Mouse (Mus musculus) ZHBTc4 (cell line): ENCODE measurements around the gene Sorbs2.

ENCODE experiments used
- DNase-seq: peaks from one replicate; pipeline ENCODE4 v3.0.0-alpha.2; 2011; ENCODE audit warnings: low read depth, low spot score

Gene Sorbs2

DNA sequence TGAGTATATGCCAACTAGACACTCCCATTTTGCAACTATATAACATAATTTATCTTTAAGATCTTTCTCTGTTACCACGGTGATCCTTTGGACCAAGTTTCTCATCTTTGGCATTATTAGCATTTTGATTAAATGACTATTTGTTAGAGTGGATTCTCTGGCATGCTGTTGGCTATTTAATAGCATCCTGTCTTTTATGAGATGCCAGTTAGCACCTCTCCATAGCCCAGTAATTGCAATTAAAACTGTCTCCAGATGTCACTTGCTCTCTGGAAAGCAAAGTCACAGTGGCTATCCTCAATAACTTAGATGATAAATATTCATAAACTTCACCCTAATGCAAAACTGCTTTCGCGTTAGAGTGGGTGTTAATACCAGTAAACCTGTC, 170.3 kb downstream of the Sorbs2 start:
- DNase-seq, result no peak

GRCm38 (mm10) chr8:45681171-45681570, 173.6 kb downstream of the Sorbs2 start:
- DNase-seq, result no peak

DNA sequence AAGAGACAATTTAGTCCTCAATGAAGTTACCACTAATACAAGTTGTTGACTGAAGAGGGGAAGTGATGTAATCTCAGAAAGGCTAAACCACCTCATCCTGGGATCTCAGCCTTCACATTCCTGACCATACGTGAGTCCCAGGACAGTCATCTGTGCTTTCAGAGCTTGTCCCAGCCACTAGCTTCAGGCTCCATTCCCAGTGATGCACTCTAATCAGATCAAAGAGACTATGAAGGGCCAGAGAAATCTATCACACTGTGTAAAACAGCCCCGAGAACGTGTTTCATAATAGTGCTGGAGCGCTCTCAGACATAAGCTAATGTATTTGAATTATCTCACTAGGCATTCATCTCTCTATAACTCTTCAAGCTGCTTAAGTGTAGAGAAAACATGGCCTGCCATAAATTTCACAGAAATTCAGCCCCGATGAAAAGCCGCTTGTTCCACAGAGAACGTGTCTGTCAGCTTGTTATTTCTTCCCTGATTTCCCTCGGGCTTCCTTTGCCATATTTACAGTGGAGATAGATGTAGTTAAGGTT, 175.3 kb downstream of the Sorbs2 start:
- no peak for DNase-seq

DNA sequence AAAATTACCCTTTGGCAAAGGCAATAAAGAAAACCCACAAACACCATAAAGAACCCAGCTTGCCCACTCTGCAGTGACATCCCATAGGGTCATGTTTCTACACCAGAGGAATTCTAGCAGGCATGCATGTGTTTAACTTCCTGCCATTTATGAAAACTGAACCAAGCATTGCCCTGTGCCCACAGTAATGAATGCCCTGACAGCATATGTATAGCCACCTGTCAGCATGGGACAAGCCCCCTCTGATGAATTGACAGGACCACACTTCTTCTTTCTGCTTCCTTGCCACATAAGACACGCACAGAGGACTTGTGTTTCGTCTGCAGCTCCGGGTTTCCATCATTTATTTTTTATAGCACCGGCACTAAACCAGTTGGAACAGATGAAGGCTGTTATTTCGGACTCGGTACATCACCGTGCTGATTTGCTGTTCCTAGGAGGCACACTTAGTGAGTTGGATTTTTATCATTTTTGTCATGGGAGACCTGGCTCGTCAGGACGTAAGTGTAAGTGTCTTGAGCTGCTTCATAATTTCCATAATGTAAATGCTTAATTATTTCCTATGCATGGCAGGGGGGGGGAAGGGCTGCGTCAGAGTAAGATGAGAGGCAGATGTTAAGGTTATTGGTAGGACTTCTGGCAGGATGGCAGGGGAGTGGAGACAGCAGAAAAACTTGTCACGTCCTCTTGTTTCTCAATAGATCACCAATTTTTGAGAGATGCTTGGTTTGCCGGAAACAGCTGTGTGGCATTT, 180.5 kb downstream of the Sorbs2 start:
- DNase-seq, result no peak

DNA sequence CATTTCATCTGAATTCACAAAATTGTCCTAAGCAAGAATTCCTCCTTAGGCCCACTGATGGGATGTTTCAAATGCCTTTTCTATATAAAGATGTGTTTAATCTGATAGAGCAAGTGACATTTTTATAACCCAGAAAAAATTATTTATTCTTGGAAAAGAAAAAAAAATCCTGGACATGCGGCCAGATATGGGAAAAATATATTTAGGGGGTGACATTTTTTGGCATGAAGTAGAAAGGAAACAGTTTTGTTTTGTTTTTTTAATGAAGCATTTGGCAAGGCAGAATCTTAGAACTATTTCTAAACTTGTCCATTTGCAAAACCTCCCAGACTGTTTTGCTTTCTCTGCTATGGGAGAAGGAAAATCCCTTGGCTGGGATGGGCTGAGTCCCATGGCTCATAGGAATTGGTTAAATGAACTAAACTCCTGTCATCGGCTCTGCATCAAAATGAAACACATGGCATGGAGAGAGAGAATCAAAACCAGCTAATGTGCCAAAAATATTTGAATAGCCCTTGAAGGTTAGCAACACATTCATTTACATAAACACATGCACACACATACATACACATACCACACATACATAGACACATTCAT, 182.1 kb downstream of the Sorbs2 start:
- DNase-seq, result no peak

DNA sequence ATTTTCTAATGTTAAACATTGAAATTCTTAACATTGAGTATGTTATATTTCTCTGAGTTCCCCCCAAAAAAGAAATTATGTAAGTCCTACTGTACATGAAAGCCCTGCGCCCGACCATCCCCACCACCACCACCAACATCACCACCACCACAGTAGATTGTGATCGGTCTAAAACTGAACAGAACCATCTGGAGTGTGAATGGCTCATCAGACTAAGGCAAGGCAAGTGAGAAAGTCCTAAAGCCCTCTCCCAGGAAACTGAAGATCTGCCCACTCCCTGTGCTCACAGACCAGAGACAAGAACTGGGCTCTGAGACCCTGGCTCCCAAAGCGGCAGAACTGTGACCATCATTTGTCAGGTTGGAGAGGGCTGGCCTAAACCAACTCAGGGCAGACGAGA, 192.5 kb downstream of the Sorbs2 start:
- no peak for DNase-seq

- peak; percentile 5 for DNase-seq
Measured at GRCm38 (mm10) chr8:45703700-45704101, 196.1 kb downstream of the Sorbs2 start.

DNA sequence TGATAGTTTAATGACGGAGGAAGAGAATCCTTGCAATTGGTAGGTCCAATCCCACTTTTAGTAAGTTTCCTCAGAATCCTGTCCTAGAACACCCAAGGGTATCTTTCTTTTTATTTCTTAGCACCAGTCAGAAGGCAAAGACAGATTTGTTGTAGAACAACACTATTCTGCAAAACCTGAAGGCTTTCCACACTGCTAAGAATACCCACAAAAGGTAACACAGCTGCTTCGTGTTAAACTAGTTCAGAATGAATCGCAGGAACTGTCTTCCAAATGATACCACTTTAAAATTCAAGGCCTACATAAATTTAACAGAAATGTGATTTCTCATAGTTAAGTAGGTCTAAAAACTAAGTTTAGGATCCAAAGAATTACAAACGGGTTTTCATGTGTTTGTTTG, 201.5 kb downstream of the Sorbs2 start:
- DNase-seq, result no peak

- DNase-seq, result no peak
Measured at GRCm38 (mm10) chr8:45709734-45710133, 202.1 kb downstream of the Sorbs2 start.

DNA sequence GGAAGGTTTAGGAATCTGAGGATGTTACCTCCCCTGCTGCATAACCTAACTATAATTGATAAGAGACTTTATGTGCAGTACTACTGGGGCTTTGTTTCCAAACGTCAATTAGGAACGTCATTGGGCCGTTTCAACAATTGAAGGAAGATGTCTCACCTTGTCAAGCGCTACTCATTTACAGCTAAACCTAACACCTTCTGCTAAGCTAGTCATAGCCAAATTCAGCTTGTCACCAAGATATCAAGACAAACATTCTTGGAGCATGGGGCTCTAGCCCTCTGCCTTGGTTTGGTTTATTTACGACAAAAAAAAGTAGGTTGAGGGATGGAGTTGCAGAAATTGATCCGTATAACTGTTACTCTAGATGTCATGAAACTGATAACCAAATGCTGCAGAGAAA, 205.0 kb downstream of the Sorbs2 start:
- no peak for DNase-seq

GRCm38 (mm10) chr8:45714806-45715205, 207.2 kb downstream of the Sorbs2 start:
- no peak for DNase-seq

DNA sequence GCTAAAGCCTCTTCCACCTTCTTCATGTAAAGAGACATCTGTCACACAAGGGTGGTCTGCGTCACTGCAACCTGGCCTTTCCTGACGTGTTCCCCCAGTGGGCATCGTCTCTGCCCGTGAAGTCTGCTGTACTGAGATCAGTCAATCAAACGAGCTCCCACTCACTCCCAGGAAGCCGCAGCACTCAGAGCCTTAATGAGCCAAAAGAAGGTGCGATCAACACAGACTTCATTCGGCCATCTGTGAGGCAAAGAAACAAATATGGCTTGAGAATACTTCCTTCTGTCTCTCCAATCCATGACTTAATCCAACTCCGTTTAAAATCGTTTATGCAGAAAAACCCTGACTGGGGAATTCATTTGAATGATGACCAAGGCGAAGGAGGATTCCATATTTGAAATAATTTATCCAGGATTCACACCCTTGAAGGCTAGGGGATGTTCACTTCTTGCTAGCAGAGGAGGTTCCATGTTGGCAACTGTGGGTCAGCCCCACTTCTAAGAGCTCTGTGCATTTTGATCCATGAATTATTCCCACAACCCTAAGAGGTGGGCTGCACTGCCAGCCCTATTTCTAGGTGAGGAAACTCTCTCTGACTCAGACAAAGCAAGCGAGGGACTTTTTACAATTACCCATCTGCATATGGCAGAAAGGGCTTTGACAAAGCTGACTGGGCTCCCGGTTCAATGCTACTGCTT, 207.9 kb downstream of the Sorbs2 start:
- no peak for DNase-seq

DNA sequence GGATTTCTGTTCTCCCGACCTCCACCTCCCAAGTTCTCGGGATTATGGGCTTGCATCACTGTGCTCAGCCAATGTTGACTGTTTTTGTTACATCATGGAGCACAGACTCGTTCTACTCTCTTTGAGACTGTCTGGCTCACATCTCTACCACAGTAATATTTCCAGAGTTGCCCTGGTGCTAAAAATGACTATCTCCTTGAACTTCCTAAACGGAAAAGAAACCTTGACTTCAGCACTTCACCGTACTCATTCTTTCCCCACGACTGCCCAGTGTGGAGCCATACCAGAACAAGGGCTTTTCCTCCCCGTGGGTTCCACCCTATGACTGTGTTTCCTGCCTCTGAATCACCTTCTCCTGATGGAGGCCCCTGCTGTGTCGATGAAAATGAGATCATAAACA, 212.2 kb downstream of the Sorbs2 start:
- no peak for DNase-seq

DNA sequence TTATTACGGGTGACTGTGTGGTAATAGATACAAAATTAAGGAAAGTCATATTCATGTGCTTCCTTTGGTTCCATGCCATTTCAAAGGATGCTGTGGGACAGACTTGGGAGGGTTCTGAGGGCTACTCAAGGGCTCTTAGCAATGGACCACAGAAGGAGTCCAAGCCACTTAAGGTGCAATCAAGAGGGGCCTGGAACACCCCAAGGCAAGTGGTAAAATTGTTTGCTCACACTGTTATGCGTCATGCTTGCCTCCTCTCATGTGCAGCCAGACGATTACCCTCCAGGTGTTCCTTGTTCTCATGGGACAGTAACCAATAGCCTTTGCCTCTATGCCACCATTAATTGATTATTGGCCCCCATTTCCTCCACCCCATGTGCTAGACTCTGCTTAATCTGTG, 216.6 kb downstream of the Sorbs2 start:
- DNase-seq, result no peak

DNA sequence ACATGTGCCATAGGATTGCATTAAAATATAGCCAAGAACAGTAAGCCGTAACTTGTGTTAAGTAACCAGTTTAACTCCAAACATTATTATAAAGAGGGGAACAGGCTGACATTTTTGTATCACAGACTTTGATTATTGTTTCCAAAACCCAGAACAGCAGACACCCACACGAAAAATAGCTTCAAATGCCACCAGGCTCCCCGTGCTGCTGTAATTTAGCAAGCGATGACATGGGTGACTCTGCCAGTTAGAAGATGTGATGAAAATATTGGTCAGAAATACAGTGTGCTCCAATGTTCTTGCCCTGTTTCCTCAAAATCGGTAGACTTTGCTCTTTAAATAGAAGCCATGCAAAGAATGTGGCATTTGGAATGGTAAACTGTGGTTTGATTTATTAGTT, 217.7 kb downstream of the Sorbs2 start:
- DNase-seq, result no peak

DNA sequence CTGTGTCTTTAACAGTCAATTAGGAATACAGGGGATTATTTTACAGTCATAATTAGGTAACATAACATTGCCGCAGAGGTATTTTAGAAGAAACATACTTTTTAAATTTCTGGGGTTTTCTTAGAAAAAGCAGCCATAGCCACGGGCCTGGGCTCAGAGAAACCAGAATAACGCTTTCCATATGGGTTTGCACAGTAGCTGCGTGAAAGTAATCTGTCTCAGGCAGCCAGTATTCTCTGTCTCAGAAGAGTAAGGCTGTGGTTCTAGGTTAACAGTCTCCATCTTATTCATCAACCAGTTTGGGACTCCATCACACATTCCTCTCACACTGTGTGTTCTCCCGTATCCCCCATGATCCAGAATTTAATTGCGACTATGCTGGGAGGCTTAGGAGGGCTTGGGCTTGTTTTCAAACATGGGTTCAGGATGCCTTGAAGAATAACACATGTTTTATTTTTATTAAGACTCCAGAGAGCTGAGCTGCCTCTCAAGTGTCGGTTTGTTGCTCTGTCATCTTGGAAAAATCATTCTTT, 222.3 kb downstream of the Sorbs2 start:
- DNase-seq, result no peak

- DNase-seq, result no peak
Measured at GRCm38 (mm10) chr8:45730795-45731194, 223.2 kb downstream of the Sorbs2 start.

DNA sequence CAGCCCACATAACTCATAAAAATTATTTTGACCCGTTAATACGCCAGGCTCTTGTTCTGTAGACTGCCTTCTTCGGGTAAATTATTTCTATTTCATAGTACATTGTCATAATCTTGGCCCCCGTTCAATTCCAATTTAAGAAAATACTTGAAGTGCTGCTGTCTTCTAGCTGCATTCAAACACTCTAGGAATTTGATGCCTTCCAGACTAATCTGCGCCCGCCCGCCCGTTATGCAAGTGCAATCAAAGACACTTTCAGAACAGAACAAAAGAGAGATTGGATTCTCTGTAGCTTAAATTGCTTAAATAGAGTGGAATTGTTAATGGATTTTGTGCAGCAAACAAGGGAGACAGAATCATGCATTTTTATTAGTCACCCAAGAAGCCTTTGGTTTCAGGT, 226.5 kb downstream of the Sorbs2 start:
- peak; percentile 6 for DNase-seq

DNA sequence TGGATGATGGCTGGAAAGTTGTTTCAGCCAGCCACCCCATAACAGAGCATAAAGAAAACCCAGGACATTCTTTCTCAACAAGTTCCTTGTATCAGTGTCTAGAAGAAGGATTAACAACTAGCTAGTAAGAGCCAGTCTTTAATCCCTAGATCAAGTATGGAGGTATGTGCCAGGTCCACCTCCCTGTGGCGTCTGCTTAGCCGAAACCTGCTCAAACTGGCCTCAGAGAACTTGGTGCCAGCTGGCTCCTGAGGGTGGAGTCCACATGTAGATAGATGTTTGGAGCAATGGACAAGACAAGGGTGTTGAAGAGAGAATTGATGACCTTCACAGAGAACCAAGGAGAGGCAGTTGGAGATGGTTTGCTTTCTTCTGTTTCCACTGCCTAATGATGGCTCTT, 229.7 kb downstream of the Sorbs2 start:
- peak; percentile 35 for DNase-seq

GRCm38 (mm10) chr8:45743326-45743725, 235.7 kb downstream of the Sorbs2 start:
- DNase-seq, result no peak

DNA sequence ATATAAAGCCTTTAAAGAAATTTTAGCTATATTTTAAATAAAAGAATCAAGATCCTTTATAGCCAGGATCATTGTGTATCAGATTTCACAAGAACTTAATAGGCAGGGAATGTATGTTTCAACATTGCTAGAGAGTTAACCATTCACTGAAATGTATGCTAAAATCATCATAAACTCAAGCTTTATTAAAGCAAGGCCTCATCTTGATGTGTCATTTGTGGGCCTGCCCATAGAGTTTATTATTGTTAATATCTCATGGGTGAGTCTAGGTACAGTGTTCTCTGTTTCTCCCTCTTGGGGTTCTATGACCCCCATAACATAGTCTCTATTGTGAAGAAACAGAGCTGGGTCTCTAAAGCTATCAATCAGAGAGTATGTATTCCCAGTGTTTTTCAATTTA, 236.2 kb downstream of the Sorbs2 start:
- no peak for DNase-seq
